In genomic region chr13:54951166-54951565, GRCm38 (mm10) we compare ENCODE assay signal across 10 mouse cellular contexts. TPM values are rescaled to one million over a fixed set of nuclear protein-coding genes. Genes with fewer than 3 reads are reported as not detected.
DNase-seq lines count a peak whose midpoint lies in the region; ATAC-seq and TF ChIP-seq lines count a peak whose summit lies in the region.
"Had no signal": no experiment of that assay in that cellular context is flagged by ENCODE, and none has a peak within 500 bp of the region (broad histone marks: within the 10 kb centered on the region; RNA-seq: fewer than 3 reads in every experiment).

No protein-coding gene starts in this region.

- H3K27ac ChIP-seq in layer of hippocampus, adult 2 months = peak overlapping the region; percentile 88
- no peak overlapping the region for H3K27ac ChIP-seq in forebrain, embryonic 15.5 days (replicated peaks)
- H3K27ac ChIP-seq in midbrain, embryonic 14.5 days (replicated peaks; ENCODE audit: low read depth, low read length) = no peak overlapping the region

- WGBS in forebrain, embryonic 15.5 days = 41% methylated on average over 5 of the region's 5 CpGs
- 48% methylated on average over 5 of the region's 5 CpGs for WGBS in midbrain, embryonic 14.5 days

- peak overlapping the region; percentile 99 for H3K4me2 ChIP-seq in forebrain, embryonic 15.5 days (replicated peaks)
- peak overlapping the region; percentile 97 for H3K4me2 ChIP-seq in midbrain, embryonic 14.5 days (ENCODE audit: low read length)

- no peak for DNase-seq in layer of hippocampus, adult 2 months (ENCODE audit: low spot score in 2 of 2)
- DNase-seq in layer of hippocampus, postnatal 14 days (ENCODE audit: low spot score in 2 of 2) = no peak
- no peak for DNase-seq in brain, embryonic 14.5 days (ENCODE audit: low read depth)
- DNase-seq in midbrain, embryonic 14.5 days = no peak
- DNase-seq in thymus, postnatal 4 days = no peak
- DNase-seq in left cerebral cortex, postnatal 36 days (ENCODE audit: low spot score in 2 of 2) = no peak
- DNase-seq in layer of hippocampus, adult 18-20 months (ENCODE audit: low spot score in 2 of 2) = no peak
- DNase-seq: lung, postnatal 4 days; thymus, postnatal 25 days had no signal

- peak overlapping the region; percentile 87 for H3K9ac ChIP-seq in forebrain, embryonic 15.5 days (replicated peaks)
- H3K9ac ChIP-seq in midbrain, embryonic 14.5 days (replicated peaks; ENCODE audit: low read length) = peak overlapping the region; percentile 82; the same call in 1 of the 2 replicates

- no peaks in the 10 kb centered on the region; the same call in 1 of the 2 replicates for H3K27me3 ChIP-seq in forebrain, embryonic 15.5 days
- H3K27me3 ChIP-seq in midbrain, embryonic 14.5 days (ENCODE audit: control insufficient read depth, insufficient read depth, low read length) = peaks cover 62% of the 10 kb centered on the region

- no peaks in the 10 kb centered on the region for H3K36me3 ChIP-seq in forebrain, embryonic 15.5 days
- H3K36me3 ChIP-seq in midbrain, embryonic 14.5 days (ENCODE audit: control insufficient read depth, insufficient read depth, low read length) = no peaks in the 10 kb centered on the region

- no peak for ATAC-seq in forebrain, embryonic 15.5 days (replicated peaks)
- ATAC-seq in midbrain, embryonic 14.5 days (ENCODE audit: low FRiP score, low TSS enrichment) = no peak

- peaks cover 63% of the 10 kb centered on the region for H3K4me1 ChIP-seq in forebrain, embryonic 15.5 days
- peaks cover 33% of the 10 kb centered on the region for H3K4me1 ChIP-seq in midbrain, embryonic 14.5 days (ENCODE audit: control insufficient read depth, insufficient read depth, low read length)

- H3K4me3 ChIP-seq in layer of hippocampus, adult 2 months = peak overlapping the region; percentile 85
- peak overlapping the region; percentile 85 for H3K4me3 ChIP-seq in forebrain, embryonic 15.5 days
- H3K4me3 ChIP-seq in midbrain, embryonic 14.5 days (replicated peaks; ENCODE audit: low read depth, low read length) = peak overlapping the region; percentile 65

- peak; percentile 60 for TF ChIP-seq CTCF in layer of hippocampus, adult 2 months (conservative IDR thresholded peaks at IDR 0.05)
- peak; percentile 13; the same call in 1 of the 2 replicates for TF ChIP-seq CTCF in brain, embryonic 14.5 days (IDR thresholded peaks at IDR 0.05; ENCODE audit: borderline replicate concordance, extremely low read depth, insufficient read depth, insufficient read length)

- H3K9me3 ChIP-seq in forebrain, embryonic 15.5 days = no peaks in the 10 kb centered on the region
- no peaks in the 10 kb centered on the region for H3K9me3 ChIP-seq in midbrain, embryonic 14.5 days (ENCODE audit: control insufficient read depth, low read length)

- intact Hi-C loops in left cerebral cortex, postnatal 36 days (cut with DNase I) = no loop called here

- TF ChIP-seq POLR2A in brain, embryonic 14.5 days (IDR thresholded peaks at IDR 0.05; ENCODE audit: borderline replicate concordance, extremely low read depth, insufficient read depth, insufficient read length, poor library complexity, severe bottlenecking) = no peak

RNA-seq across cellular contexts. Expression of gene Unc5a, which starts 2.0 kb away (rescaled TPM):
- 100 to 1,000 TPM; 146 to 148 TPM for total RNA-seq in layer of hippocampus, adult 2 months (2021)
- 100 to 1,000 TPM; 109 to 110 TPM for total RNA-seq in layer of hippocampus, postnatal 14 days (2021)
- 29.2 and 29.7 TPM in 2 replicates for polyA plus RNA-seq in brain, embryonic 14.5 days (2012; rRNA removed)
- 16.6 and 16.9 TPM in 2 replicates for polyA plus RNA-seq in forebrain, embryonic 15.5 days (2015; fragmentation: Nextera tagmentation; extraction: Ambion mirVana)
- polyA plus RNA-seq in midbrain, embryonic 14.5 days (2014; fragmentation: Nextera tagmentation; extraction: Ambion mirVana) = 12.6 and 15.9 TPM in 2 replicates
- total RNA-seq in left cerebral cortex, postnatal 36 days (2021) = 100 to 1,000 TPM in 1 of 2 experiments, 10 to 100 TPM in 1; 96.3 to 101 TPM
- 100 to 1,000 TPM; 160 to 161 TPM for total RNA-seq in layer of hippocampus, adult 18-20 months (2021)
